Mouse (Mus musculus) gonadal fat pad, adult 2 months (tissue): ENCODE results near the gene Scn1a. TPM values are rescaled to one million over a fixed set of nuclear protein-coding genes. Genes with fewer than 3 reads are reported as not detected.
A peak's percentile ranks its signal among the peaks of the same experiment; 100 is the strongest.

Source experiments
- DNase-seq: peaks from one replicate; pipeline ENCODE4 v3.0.0-alpha.2; 2012; ENCODE audit warnings: low read depth
- polyA plus RNA-seq: library from polyadenylated mRNA; depleted of rRNA; stranded (reverse); fragments of >200 nt; gene quantifications from 2 replicates; pipeline ENCODE4 v1.2.3, GENCODE M21; 2012; rRNA removed

Gene Scn1a
- polyA plus RNA-seq: 0.13 and 0.36 TPM in 2 replicates

DNA sequence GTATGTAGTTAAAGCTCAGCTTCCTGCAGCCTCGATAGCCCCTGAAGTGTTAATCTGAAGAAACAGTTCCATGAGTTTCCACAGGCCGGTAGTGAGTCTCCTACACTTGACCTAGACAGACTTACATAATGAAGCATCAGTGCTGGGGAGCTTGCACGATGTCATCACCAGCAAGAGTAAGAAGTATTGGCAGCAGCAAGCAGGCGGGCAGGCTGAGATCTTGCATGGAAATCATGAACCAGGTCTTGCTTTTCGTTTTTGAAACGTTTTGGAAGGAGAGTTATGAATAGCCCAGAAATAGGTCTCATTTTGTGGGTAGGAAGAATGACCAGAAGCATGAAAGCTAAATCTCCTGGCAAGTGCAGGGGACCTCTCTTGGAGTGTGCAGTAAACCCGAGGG lies at the start of gene Scn1a:
Gene Scn1a (minus strand): TSS at position 130 of the 400 bp plus-strand sequence.
- no peak for DNase-seq

DNA sequence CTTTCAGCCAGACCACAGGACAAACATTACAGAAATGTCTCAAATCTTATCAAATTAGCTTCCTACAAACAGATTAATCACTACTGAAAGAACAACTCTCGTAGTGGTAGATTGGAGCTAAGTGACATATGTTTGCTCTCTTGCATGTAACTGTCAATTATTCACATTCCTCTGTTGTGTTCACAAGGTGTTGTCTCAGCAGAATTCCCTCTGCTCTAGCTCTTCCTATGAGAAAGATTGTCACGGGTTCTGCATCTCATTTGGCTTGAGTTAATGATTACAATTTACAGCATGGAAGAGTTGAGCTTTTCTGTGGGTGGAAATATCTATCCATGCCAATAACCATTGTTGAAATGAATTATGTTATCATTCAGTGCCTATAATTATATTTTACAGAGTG lies 37.8 kb upstream of the Scn1a start:
- DNase-seq: no peak

DNA sequence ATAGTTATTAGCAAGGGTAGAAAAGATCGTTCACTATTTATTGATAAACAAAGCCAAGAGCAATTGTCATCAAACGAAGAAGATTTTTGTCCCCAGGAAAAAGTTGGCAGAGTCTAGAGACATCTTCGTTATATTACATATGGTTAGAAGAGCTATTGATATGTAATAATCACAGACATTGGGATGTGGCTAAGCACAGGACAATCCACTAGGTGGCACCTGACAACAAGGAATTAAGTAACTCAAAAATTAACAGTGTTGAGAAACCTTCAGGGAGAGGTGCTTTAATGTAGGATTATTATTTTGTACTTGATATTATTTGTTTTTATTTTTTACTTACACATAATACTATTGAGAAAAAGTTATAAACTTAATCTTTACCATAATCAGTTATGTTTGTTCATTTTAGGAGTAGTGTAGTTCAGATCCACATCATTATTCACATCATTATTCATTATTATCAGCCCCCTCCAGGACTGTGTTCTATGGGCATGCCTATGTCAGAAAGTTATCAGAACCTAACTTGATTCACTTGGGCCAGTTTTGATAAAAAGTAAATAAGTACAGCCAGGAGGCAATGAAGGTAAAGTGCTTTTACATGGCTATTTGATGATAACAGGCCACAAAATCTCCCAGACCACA lies 32.7 kb upstream of the Scn1a start:
- DNase-seq: no peak

DNA sequence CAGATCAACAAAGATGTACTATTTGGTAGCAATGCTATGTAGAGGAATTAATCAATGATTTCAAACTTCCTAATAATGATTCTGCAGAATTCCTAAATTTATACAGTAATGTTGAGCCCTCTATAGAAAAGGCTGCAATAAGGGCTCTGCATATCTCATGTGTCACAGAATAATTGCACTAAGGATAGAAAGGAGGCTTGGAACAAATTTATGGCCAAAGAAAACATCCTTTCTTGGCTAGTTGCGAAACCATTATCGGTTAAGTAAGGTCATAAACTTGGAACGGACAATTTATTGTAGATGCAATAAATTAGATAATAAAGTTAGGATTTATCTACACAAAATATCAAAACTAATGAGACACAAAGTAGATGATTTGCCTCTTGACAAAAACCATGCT lies 24.8 kb upstream of the Scn1a start:
- DNase-seq: no peak

DNA sequence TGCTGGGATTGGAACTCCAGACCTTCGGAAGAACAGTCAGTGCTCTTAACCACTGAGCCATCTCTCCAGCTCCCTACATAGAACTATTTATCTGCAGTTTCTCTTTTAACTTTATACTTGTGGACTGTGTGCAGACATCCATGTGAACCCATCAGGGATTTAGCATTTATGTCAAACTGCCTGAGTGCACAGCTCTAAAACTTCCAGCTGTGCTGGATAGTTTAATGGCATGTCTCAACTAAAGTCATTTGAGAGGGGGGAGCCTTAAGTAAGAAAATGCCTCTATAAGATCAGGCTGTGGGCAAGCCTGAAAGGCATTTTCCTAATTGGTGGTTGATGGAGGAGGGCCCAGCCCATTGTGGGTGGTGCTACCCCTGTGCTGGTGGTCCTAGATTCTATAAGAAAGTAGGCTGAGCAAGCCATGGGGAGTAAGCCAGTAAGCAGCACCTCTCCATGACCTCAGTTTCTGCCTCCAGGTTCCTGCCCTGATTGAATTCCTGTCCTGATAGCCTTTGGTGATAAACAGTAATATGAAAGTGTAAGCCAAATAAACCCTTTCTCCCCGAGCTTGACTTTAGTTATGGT lies 24.3 kb upstream of the Scn1a start:
- DNase-seq: no peak

DNA sequence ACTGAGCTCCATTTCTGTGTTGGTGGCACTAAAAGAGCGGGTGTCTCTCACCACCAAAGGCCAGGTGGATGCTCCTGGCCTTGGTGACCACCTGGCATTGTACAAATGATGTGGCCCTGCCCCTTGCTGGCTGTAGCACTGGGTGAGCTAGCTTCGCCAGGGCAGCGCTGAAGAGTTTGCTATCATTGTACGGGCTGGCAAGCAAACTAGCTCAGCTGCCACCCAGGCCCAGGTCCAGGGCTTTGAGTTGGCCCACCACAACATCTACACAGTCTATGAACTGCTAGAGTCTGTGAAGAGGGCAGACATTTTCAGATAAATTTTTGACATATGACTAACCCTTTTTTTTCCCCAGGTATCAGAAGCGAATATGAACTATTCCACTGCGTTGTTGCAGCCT lies 23.3 kb upstream of the Scn1a start:
- no peak for DNase-seq

DNA sequence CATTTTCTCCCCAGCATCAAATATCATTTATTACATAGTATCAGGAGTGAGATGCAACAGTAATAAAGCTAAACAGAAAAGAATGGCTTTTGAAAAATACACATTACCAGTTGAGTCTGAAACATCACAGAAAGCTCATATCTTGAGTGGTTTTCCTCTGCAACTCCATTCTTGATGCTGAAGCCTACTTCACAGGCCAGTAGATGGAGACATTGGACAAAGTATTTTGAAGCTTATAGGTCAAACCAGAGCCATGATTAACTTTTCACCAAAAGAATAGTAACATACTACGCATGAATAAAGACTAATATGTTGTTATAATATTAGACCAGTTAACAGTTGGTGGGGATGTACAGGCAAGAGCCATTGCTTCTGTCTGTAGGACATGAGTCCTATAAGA lies 21.8 kb upstream of the Scn1a start:
- no peak for DNase-seq

DNA sequence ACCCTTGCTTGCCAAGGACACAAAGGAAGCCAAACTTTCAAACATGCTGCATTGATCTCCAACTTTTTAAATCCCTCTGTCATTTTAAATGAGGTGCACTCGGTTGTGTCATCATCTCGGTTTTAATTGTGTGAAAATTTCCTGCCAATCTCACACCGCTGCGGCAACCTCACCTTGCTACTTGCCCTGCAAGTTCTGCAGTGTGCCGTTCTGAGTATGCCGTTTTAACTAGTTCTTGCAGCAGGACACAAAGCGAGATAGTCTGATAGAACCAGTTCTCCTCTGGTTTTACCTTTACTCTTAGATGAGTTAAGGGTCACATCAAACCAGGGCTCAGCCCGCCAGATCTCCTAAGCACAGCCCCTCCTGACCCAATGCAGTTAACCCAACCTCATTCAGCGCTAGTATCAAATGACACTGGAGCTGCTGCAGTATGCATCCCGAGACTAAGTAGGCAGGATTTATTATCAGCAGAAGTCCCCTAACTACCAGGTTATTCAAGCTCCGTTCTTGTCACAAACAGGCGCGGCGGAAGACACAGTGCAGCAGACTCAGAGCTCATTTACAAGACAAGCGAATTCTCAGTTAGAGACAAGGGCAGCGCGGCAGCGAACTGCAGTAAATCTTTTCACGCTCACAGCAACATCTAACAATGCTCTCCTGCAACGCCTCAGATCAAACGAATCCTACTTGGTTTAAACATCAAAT lies 722 bp downstream of the Scn1a start:
- no peak for DNase-seq

DNA sequence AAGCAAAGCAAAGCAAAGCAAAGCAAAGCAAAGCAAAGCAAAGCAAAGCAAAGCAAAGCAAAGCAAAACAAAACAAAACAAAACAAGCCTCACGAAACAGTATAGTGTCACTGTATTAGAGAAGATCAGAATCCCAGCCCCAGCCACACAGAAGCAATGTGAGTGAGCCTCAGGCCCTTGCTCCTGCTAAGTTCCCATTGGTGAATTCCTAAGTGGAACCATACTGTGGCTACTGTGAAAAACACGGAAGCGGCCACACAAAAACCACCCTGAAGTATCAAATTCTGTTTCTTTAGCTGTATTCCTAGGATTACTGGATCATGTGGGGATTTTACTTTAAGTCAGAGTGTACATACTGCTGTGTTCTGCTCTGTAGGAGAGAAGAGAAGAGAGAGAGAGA lies 4.4 kb downstream of the Scn1a start:
- no peak for DNase-seq

DNA sequence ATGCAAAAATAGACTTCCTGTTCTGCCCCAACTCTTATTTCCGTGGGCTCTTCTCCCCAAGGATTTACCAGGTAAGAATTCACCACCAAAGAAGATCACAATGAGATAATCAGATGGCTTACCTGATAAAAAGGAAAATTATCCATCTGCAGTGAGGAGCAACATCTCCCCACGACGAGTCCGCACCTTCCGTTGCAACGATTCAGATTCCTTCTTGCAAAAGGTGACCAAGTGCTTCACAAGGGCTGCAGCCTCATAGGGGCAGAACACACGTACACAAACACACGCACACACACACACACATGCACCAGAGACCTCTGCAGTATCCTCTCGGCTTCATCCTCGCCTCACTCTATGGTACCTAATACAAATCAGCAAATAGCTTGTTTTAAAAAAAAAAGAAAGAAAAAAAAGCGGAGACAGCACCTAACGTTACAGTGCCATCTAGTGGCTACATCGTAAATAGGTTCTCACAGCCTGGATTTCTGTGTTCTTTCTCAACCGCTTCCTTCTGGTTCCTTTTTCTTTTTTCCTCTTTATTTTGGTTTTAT lies 30.8 kb downstream of the Scn1a start:
- no peak for DNase-seq

DNA sequence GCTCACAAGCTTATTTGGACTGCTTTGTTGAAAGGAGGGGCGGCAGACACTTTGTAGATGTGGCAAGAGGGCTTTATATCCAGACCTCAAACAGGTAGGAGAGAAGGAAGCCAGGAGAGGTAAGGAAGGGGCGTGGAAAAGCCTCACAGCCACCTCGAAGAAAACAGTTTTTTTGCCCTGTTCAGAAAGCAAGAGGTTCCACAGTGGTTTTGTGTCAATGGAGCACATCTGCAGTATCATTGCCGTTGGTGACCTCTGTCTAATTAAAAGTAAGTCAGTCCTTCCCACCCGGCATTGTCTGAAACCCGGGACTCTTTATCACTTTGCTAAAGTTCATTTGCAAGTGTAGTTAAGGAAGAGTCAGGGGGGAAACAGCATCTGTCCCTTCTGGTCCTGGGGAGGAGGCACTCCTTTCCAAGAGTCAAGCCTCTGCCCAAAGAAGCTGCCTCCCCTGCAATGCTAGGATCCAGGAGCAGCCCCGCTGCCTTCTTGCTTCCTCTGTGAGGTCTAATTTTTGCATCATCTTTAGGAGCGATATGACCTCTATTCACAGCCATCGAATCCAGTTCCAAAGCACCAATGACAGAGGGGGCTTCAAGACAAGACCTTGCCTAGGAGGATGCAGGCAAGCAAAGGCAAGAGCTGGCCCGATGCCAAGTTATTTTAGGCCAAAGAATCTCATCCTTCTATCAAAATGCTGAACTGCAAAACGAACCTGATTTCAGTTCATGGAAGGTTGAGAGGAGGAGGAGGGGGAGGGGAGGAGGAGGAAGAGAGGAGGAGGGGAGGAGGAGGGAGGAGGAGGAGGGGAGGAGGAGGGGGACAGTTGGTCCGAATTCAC lies 31.5 kb downstream of the Scn1a start:
- no peak for DNase-seq

DNA sequence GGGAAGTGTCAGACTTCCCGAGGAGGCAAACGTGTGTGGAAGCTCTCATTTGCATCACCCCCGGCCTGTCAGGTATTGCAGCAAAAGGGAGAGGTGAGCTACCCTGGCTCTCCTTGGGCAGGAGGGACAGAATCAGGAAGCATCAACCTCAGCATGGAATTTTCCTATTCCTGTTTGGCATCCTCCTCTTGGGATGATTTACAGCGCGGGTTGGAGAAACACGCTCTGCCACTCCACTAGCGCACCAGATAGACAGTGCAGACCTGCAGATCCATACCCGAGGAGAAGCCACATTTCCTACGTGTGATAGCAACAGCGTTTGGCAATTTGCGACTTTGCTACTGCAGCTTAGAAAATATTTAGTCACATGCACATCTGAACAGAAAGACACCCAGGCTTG lies 32.2 kb downstream of the Scn1a start:
- DNase-seq: no peak

DNA sequence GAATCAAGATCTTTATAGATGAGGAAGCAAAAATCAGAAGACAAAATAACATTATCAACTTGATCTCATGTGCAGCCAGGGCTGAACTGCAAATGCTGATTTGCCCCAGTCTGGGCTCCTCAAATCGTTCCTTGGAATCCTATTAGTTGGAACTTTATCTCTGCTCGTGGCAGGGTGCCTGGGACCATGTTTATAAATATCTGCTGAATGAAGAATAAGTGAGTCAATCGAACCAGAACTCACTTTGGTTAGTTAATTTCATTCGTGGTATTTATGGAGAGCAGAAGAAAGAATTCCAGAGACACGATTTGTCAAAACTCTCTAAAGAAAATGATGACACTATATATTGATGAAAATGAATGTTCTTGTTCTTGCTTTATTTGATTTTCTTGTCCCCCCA lies 48.1 kb downstream of the Scn1a start:
- DNase-seq: no peak

DNA sequence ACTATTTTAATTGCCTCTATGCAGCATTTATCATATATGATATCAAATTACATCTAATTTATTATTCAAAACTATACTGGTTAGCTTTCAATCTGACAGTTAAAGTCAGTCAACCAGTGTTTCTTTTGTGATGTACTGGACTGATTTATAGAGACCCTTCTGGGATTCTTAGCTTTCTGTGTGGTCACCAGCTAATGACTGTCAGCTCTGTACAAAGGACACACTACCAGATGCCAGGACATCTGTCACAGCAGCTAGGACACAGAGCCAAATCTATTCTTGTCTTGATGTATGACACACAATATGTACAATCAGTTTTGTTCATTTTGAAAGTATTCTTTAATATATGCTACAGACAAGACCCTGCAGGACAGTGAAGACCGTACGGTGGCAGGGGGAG lies 72.7 kb downstream of the Scn1a start:
- no peak for DNase-seq

DNA sequence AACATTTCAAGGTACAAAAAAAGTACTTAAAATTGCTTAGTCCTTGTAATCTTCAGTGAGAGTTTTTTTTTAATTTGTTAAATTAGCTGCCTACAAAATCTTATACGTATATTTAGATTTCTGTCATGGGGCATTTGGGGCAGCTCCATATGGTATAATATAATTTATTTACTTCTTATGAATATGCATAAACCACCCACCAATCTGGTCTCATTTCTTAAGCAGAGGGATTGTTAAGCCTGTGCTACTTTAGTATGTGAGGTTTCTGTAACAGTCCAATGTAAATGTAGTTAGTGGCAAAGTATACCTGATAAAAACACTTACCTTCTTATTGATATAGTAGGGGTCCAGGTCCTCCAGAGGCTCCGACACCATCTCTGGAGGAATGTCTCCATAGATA lies 90.0 kb downstream of the Scn1a start:
- no peak for DNase-seq

DNA sequence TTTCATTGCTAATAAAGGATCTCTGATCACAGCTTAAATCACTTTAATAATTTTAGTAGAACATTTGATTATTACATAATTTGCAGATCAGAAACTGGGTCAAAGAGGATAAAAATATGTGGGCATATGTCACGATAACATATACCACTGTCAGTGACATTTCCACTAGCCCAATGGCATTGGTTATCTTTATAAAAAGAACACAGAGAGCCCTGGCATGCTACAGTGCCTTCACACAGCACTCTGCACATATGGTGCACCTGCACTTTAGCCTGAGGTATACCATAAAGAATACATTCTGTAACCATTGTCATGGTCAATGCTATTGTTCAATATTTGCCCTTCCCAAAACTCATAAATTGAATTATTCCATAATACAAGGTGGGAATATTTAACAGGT lies 94.0 kb downstream of the Scn1a start:
- DNase-seq: no peak

DNA sequence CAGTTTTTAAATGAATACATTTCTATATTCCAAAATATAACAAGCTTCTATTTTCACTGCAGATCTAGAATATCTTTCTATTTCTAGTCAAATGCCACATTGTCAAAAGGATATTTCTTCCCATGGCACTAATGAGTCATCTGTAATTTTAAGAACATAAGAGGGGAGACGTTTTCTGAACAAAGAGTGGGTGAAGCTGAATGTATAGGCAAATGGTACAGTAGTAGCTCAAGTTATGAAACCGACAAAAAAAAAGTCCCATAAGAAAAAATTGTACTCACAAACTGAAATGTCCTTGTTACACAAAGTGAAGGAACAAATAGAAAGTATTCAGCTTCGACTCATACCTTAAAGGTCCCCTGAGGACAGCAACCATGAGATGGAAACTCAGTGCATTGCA lies 94.5 kb downstream of the Scn1a start:
- DNase-seq: no peak

DNA sequence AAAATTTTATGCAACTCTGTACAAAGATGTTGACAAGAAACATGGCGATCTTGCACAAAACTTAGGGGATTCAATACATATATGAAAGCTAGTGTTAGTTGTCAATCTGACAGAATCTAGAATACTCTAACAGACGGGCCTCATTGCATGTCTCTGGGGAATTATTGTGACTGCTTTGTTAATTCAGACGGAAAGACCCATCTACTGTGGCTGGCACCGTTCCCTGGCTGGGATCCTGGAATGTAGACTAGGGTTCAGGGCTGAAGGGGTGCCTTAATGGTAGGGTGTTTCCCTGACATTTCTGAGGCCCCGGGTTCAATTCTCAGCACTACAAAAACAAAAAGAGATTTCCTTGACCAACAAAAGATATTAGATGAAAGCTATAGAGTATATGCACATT lies 103.2 kb downstream of the Scn1a start:
- no peak for DNase-seq

DNA sequence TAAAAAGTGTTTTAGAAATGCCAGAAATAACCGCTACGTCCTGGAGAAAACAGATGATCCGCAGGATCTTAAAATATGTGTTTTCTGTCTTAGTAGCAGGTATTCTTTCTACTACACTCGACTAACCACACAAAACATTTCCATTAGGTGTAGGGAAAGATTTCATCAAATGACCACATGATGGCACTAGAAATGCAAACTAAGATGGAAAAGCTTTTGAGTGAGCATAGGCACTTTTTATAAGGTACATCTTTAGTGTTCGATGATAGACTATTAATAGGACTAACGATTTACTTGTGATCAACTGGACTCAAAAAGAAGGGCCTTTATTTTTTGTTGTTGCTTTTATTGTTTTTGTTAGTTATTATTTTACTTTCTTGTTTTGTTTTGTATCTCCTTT lies 104.2 kb downstream of the Scn1a start:
- DNase-seq: no peak

DNA sequence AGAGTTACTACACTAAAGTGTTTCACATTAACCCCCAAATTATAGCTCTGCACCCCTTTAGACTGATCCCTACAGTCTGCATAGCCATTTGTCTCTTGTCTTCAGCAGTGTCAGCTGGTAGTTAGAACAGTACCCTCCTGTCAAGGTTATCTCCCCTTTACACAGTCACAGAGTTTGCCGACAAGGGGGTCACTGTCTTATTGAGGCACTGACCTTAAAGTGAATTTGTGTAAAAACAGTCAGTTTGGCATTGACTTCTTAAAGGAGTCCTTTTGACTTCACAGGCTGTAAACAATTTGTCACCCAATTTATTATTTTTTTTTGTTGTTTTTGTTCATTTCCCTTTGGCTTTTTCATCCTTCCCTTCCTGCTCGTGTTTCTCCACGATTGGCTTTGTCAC lies 168.1 kb downstream of the Scn1a start:
- no peak for DNase-seq

DNA sequence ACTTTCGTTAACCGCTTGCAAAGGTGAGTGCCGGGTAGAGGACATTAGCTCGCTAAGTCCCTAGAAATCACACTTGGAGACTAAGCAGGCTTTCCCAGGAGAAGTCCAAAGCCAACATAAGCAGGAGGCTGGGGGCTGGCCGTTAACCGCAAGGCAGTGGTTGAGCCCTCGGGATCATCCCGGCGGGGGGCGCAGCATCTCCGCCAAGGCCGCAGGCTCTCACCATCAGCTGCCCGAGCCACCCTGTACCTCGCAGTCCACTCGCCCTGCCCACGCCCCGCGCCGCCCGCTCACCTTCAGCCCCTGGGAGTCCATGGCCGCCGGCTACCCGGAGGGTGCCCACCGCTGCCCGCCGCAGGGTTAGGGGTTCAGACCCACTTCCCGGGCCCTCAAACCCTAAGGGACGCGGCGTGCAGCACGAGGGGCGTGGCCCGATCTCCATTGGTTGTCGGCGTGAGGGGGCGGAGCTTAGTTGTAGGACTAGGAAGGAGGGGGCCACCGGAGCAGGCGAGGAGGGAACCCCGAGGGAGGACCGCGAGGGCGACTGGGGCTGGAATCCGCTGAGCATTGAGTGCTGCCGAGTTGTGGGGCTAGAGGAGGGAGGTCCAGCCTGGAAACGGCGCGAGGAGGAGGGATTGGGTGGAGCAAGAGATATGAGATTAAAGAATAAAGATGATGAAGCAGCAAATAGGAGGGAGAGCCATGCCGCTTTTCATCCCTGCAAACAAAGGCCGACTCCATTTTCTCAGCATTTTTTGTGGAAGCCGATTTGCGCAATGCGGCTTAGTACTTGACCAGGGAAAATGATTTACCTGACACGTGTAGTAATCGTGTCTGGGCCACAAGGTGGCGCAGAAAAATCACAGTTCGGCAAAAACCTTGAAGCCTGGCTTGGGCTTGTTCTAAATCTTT lies 184.2 kb downstream of the Scn1a start, which contains the start of gene Ttc21b:
Gene Ttc21b (minus strand): TSS at position 398 of the 912 bp plus-strand sequence.
- peak; percentile 45 for DNase-seq
